In genomic region chr3:70035593-70035992, GRCm38 (mm10) we compare ENCODE assay signal across 9 mouse cellular contexts. TPM values are rescaled to one million over a fixed set of nuclear protein-coding genes. Genes with fewer than 3 reads are reported as not detected.
DNase-seq lines count a peak whose midpoint lies in the region; ATAC-seq and TF ChIP-seq lines count a peak whose summit lies in the region.
"Had no signal": no experiment of that assay in that cellular context is flagged by ENCODE, and none has a peak within 500 bp of the region (broad histone marks: within the 10 kb centered on the region; RNA-seq: fewer than 3 reads in every experiment).

No protein-coding gene starts in this region.

- H3K4me3 ChIP-seq in lung, postnatal 0 days (ENCODE audit: low read depth, low read length): no peak overlapping the region

- no peak overlapping the region for H3K27ac ChIP-seq in lung, postnatal 0 days (ENCODE audit: low read length)

- no peaks in the 10 kb centered on the region for H3K27me3 ChIP-seq in lung, postnatal 0 days (replicated peaks; ENCODE audit: insufficient read depth, low read length)

- DNase-seq in lung, postnatal 0 days (ENCODE audit: low spot score): no peak
- DNase-seq in lung, postnatal 14 days: no peak
- peak; percentile 13 to 41 for DNase-seq in cerebellum, postnatal 36 days
- DNase-seq in layer of hippocampus, adult 9-11 months: peak; percentile 31
- peak; percentile 23 to 43 for DNase-seq in right cerebral cortex, postnatal 36 days (ENCODE audit: low spot score in 2 of 2)
- no peak for DNase-seq in spleen, postnatal 10 days (ENCODE audit: low spot score in 2 of 2)

- TF ChIP-seq EP300 in lung, postnatal 0 days (IDR thresholded peaks at IDR 0.05): no peak

- peak; percentile 38 for TF ChIP-seq CTCF in lung, postnatal 0 days (IDR thresholded peaks at IDR 0.05)

- WGBS in lung, postnatal 0 days: 37% methylated on average over 4 of the region's 4 CpGs

- H3K9ac ChIP-seq in lung, postnatal 0 days (replicated peaks; ENCODE audit: low read depth): no peak overlapping the region

- no peak overlapping the region for H3K4me2 ChIP-seq in lung, postnatal 0 days (replicated peaks; ENCODE audit: low read depth, low read length)

- no peak for ATAC-seq in lung, postnatal 0 days
- no peak for ATAC-seq in granulocyte monocyte progenitor cell, adult 5-6 weeks (replicated peaks; ENCODE audit: poor library complexity, severe bottlenecking)

- no peaks in the 10 kb centered on the region for H3K9me3 ChIP-seq in lung, postnatal 0 days (ENCODE audit: low read length)

- H3K4me1 ChIP-seq in lung, postnatal 0 days (ENCODE audit: insufficient read depth, low read depth, low read length): no peaks in the 10 kb centered on the region

- H3K36me3 ChIP-seq in lung, postnatal 0 days (ENCODE audit: insufficient read depth, low read length): no peaks in the 10 kb centered on the region

RNA-seq across cellular contexts. Expression of gene Otol1, which starts 28.2 kb away (rescaled TPM):
- not detected in 2 replicates for polyA plus RNA-seq in lung, postnatal 0 days (2015; fragmentation: Nextera tagmentation; extraction: Ambion mirVana)
- total RNA-seq in granulocyte monocyte progenitor cell, adult 5-6 weeks (2014; fragmentation: Nextera tagmentation): not detected in 2 replicates
- not detected in 2 replicates for total RNA-seq in granulocyte monocyte progenitor cell, adult 5-6 weeks (2017)
- polyA plus RNA-seq: gonadal fat pad, adult 2 months; liver, embryonic 16.5 days had no signal

Comparison
In these comparisons a context has a peak if more than half of its experiments do, and no peak if none do; other contexts are left out.
1. DNase-seq: peak in cerebellum, postnatal 36 days (2 of 2), layer of hippocampus, adult 9-11 months (single experiment) and right cerebral cortex, postnatal 36 days (2 of 2); none in lung, postnatal 0 days (single experiment), lung, postnatal 14 days (single experiment) and spleen, postnatal 10 days (0 of 2).